Mouse (Mus musculus) brain, embryonic 14.5 days (tissue): ENCODE data around the gene Pim1. TPM values are rescaled to one million over a fixed set of nuclear protein-coding genes. Genes with fewer than 3 reads are reported as not detected.
"Not testable (repeated sequence)": the region's sequence is repeated elsewhere in the genome, so short reads cannot be mapped to it uniquely, and the experiment has no call there.

Experiments used
- DNase-seq: peaks from one replicate; pipeline ENCODE4 v3.0.0-alpha.2; 2011; ENCODE audit warnings: low read depth
- CTCF ChIP-seq: fragments of 200-500 bp; IDR thresholded peaks from 2 replicates; pipeline ENCODE4 v1.5.1; 2012; ENCODE audit warnings: inconsistent platforms, mild to moderate bottlenecking, moderate library complexity, borderline replicate concordance; ENCODE audit not compliant: insufficient read depth, insufficient read length; ENCODE audit errors: extremely low read depth
- POLR2A ChIP-seq: fragments of 200-500 bp; IDR thresholded peaks from 2 replicates; pipeline ENCODE4 v1.6.1; 2012; ENCODE audit warnings: mild to moderate bottlenecking, inconsistent platforms, borderline replicate concordance; ENCODE audit not compliant: poor library complexity, insufficient read depth, insufficient read length, severe bottlenecking; ENCODE audit errors: extremely low read depth
- polyA plus RNA-seq: library from polyadenylated mRNA; depleted of rRNA; stranded (reverse); fragments of >200 nt; gene quantifications from 2 replicates; pipeline ENCODE4 v1.2.3, GENCODE M21; 2012

Pim1 gene
- polyA plus RNA-seq, 1 experiment = 11.4 TPM

- DNase-seq = no peak
- TF ChIP-seq POLR2A = no peak
- no peak for TF ChIP-seq CTCF
Observed at GRCm38 (mm10) chr17:29508927-29509608, 18.5 kb downstream of the Pim1 start.

- DNase-seq = no peak
- no peak for TF ChIP-seq CTCF
- no peak for TF ChIP-seq POLR2A
Observed at GRCm38 (mm10) chr17:29510691-29511090, 20.1 kb downstream of the Pim1 start.

GRCm38 (mm10) chr17:29513044-29513730 is 22.6 kb downstream of the Pim1 start:
- peak; percentile 65 for DNase-seq
- TF ChIP-seq POLR2A (no peak), CTCF (peak; percentile 73)

GRCm38 (mm10) chr17:29514435-29514834 is 23.9 kb downstream of the Pim1 start:
- TF ChIP-seq CTCF = peak; percentile 94
- TF ChIP-seq POLR2A = no peak
- DNase-seq = peak; percentile 91

- not testable (repeated sequence) for DNase-seq
Observed at GRCm38 (mm10) chr17:29518665-29519064, 28.1 kb downstream of the Pim1 start.

- TF ChIP-seq POLR2A (no peak), CTCF (no peak)
Observed at GRCm38 (mm10) chr17:29519731-29520130, 29.2 kb downstream of the Pim1 start.

GRCm38 (mm10) chr17:29525613-29526012 is 35.1 kb downstream of the Pim1 start:
- no peak for TF ChIP-seq POLR2A
- no peak for TF ChIP-seq CTCF
- no peak for DNase-seq

More at GRCm38 (mm10) chr17:29519731-29520130, 29.2 kb downstream of the Pim1 start:
- no peak for DNase-seq

- DNase-seq = peak; percentile 12
Observed at GRCm38 (mm10) chr17:29528568-29529187, 38.1 kb downstream of the Pim1 start.

GRCm38 (mm10) chr17:29530508-29530907 is 40.0 kb downstream of the Pim1 start:
- DNase-seq = no peak
- TF ChIP-seq POLR2A = no peak
- TF ChIP-seq CTCF = no peak

More at GRCm38 (mm10) chr17:29528568-29529187, 38.1 kb downstream of the Pim1 start:
- TF ChIP-seq POLR2A (no peak), CTCF (peak; percentile 24; the same call in 1 of the 2 replicates)

GRCm38 (mm10) chr17:29531278-29531677 is 40.7 kb downstream of the Pim1 start:
- TF ChIP-seq POLR2A = no peak
- TF ChIP-seq CTCF = peak; percentile 33; the same call in 1 of the 2 replicates
- DNase-seq = no peak

- DNase-seq = peak; percentile 53
Observed at GRCm38 (mm10) chr17:29531757-29532384, 41.3 kb downstream of the Pim1 start.

GRCm38 (mm10) chr17:29533866-29534265 is 43.3 kb downstream of the Pim1 start:
- DNase-seq = no peak
- no peak for TF ChIP-seq POLR2A
- TF ChIP-seq CTCF = no peak

More at GRCm38 (mm10) chr17:29531757-29532384, 41.3 kb downstream of the Pim1 start:
- TF ChIP-seq CTCF (no peak), POLR2A (no peak)

- DNase-seq = no peak
- TF ChIP-seq CTCF (no peak), POLR2A (no peak)
Observed at GRCm38 (mm10) chr17:29540426-29540825, 49.9 kb downstream of the Pim1 start.
